Mouse (Mus musculus) neural tube, embryonic 13.5 days (tissue): ENCODE data around the gene Odf3. TPM values are rescaled to one million over a fixed set of nuclear protein-coding genes. Genes with fewer than 3 reads are reported as not detected.
"Not testable (repeated sequence)": the region's sequence is repeated elsewhere in the genome, so short reads cannot be mapped to it uniquely, and the experiment has no call there.

ENCODE experiments used
- ATAC-seq: fragments of 200-750 bp; cut with Nextera tagmentation; 2 replicates; pipeline ENCODE4 v1.8.0; 2017; ENCODE audit warnings: low read depth, mild to moderate bottlenecking, moderate TSS enrichment, moderate library complexity
- H3K27ac ChIP-seq: fragments of 300-500 bp; sonication (generic); replicated peaks from 2 replicates; pipeline ENCODE4 v1.5.1; 2015; ENCODE audit warnings: moderate library complexity, mild to moderate bottlenecking, inconsistent platforms
- H3K27me3 ChIP-seq: fragments of 300-500 bp; sonication (generic); 2 replicates; pipeline ENCODE4 v1.6.1; 2015; ENCODE audit warnings: mild to moderate bottlenecking, inconsistent platforms
- H3K36me3 ChIP-seq: fragments of 300-500 bp; sonication (generic); 2 replicates; pipeline ENCODE4 v1.6.1; 2015; ENCODE audit warnings: mild to moderate bottlenecking, inconsistent platforms
- H3K4me1 ChIP-seq: fragments of 300-500 bp; sonication (generic); replicated peaks from 2 replicates; pipeline ENCODE4 v1.6.1; 2015; ENCODE audit warnings: inconsistent platforms
- H3K4me2 ChIP-seq: fragments of 300-500 bp; sonication (generic); 2 replicates; pipeline ENCODE4 v1.6.1; 2015; ENCODE audit warnings: inconsistent platforms, mild to moderate bottlenecking, moderate library complexity
- H3K4me3 ChIP-seq: fragments of 300-500 bp; sonication (generic); 2 replicates; pipeline ENCODE4 v1.5.1; 2015; ENCODE audit warnings: mild to moderate bottlenecking, inconsistent platforms
- H3K9ac ChIP-seq: fragments of 300-500 bp; sonication (generic); 2 replicates; pipeline ENCODE4 v1.6.1; 2015; ENCODE audit warnings: moderate library complexity, mild to moderate bottlenecking, inconsistent platforms
- H3K9me3 ChIP-seq: fragments of 300-500 bp; sonication (generic); 2 replicates; pipeline ENCODE4 v1.6.1; 2016; ENCODE audit warnings: inconsistent platforms
- WGBS: fragments of 180-500 bp; shearing (Covaris S2); methylation state at CpG from one replicate; pipeline ENCODE4 v1.1.7; 2015; 5-methylcytosine and 5-hydroxymethylcytosine counted together
- polyA plus RNA-seq: library from polyadenylated mRNA; unstranded; fragments of >200 nt; fragmentation: Nextera tagmentation; extraction: Ambion mirVana; gene quantifications from 2 replicates; pipeline ENCODE4 v1.2.1, GENCODE M21; 2015

Gene Odf3
- polyA plus RNA-seq, 1 experiment from 2014 or later: not detected

- Histone ChIP-seq H3K4me3 (no peak overlapping the region), H3K36me3 (peaks cover 74% of the 10 kb centered on the region), H3K27me3 (no peaks in the 10 kb centered on the region), H3K4me1 (peaks cover 8% of the 10 kb centered on the region), H3K9ac (no peak overlapping the region), H3K27ac (no peak overlapping the region), H3K4me2 (no peak overlapping the region), H3K9me3 (no peaks in the 10 kb centered on the region)
- WGBS: 91% methylated on average over 12 of the region's 12 CpGs
- no peak for ATAC-seq
These were observed 17.2 kb downstream of the Odf3 start for GRCm38 (mm10) chr7:140864761-140865160.

DNA sequence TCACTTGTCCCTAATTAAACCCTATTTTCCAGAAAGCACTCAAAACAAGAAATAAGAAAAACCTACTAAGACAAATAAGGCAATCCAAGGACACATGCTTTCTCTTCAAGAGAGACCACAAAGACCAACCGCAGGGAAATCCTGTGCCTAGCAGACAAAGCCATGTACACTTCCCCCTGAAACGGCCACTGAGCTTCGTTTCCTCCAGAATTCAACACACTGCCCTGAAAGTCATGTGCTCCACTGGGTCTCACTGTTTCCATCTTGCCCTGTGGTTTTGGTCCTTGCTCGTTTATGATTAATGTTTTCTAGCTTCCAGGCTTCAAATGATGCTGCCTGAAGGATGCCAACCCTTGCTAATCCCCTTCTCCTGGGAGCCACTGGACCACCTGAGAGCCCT lies 26.6 kb downstream of the Odf3 start:
- Histone ChIP-seq H3K27ac (no peak overlapping the region), H3K4me2 (no peak overlapping the region), H3K36me3 (peaks cover 51% of the 10 kb centered on the region), H3K9ac (no peak overlapping the region), H3K4me3 (no peak overlapping the region), H3K27me3 (no peaks in the 10 kb centered on the region), H3K9me3 (no peaks in the 10 kb centered on the region), H3K4me1 (no peaks in the 10 kb centered on the region)
- no peak for ATAC-seq
- 91% methylated on average over 4 of the region's 4 CpGs for WGBS

- H3K27ac ChIP-seq: no peak overlapping the region
- H3K4me3 ChIP-seq: no peak overlapping the region
- WGBS: 87% methylated on average over 6 of the region's 6 CpGs
- no peaks in the 10 kb centered on the region for H3K27me3 ChIP-seq
- H3K4me1 ChIP-seq: peaks cover 10% of the 10 kb centered on the region
- H3K9ac ChIP-seq: no peak overlapping the region
- ATAC-seq: no peak
- peaks cover 38% of the 10 kb centered on the region for H3K36me3 ChIP-seq
- H3K9me3 ChIP-seq: no peaks in the 10 kb centered on the region
- H3K4me2 ChIP-seq: no peak overlapping the region
These were observed 29.8 kb downstream of the Odf3 start for GRCm38 (mm10) chr7:140877364-140877763.

DNA sequence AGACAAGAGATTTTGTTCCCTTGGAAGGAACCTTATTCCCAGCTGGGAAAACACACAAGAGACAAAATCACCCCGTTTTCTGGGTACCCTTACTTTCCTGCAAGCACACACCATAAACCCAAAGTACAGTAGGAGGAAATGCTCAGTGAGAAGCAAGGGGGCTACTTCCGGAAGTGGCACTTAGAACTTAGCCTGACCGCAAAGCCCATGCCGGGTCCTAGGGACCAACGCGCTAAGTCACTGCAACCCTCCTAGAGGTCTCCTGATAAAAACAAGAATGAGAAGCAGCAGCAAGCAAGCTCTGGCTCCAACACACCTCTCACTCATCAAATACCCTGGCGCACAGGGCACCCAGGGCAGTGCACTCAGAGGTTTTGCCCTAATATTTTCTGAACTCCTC lies 31.8 kb downstream of the Odf3 start:
- peaks cover 37% of the 10 kb centered on the region for H3K36me3 ChIP-seq
- no peak for ATAC-seq
- WGBS: 94% methylated on average over 7 of the region's 7 CpGs
- peaks cover 26% of the 10 kb centered on the region for H3K4me1 ChIP-seq
- H3K4me3 ChIP-seq: no peak overlapping the region
- no peak overlapping the region for H3K27ac ChIP-seq
- no peak overlapping the region for H3K4me2 ChIP-seq
- H3K9me3 ChIP-seq: no peaks in the 10 kb centered on the region
- no peaks in the 10 kb centered on the region for H3K27me3 ChIP-seq
- H3K9ac ChIP-seq: no peak overlapping the region

GRCm38 (mm10) chr7:140880419-140880818 lies 32.8 kb downstream of the Odf3 start:
- Histone ChIP-seq H3K27ac (no peak overlapping the region), H3K27me3 (no peaks in the 10 kb centered on the region), H3K4me1 (peaks cover 26% of the 10 kb centered on the region), H3K4me3 (0 out of 2 replicates have a peak overlapping the region, but pooled peaks have one; percentile 91), H3K36me3 (peaks cover 35% of the 10 kb centered on the region), H3K4me2 (peak overlapping the region; percentile 69; the same call in 1 of the 2 replicates), H3K9me3 (no peaks in the 10 kb centered on the region), H3K9ac (peak overlapping the region; percentile 18; the same call in 1 of the 2 replicates)
- 90% methylated on average over 3 of the region's 3 CpGs for WGBS
- no peak for ATAC-seq

DNA sequence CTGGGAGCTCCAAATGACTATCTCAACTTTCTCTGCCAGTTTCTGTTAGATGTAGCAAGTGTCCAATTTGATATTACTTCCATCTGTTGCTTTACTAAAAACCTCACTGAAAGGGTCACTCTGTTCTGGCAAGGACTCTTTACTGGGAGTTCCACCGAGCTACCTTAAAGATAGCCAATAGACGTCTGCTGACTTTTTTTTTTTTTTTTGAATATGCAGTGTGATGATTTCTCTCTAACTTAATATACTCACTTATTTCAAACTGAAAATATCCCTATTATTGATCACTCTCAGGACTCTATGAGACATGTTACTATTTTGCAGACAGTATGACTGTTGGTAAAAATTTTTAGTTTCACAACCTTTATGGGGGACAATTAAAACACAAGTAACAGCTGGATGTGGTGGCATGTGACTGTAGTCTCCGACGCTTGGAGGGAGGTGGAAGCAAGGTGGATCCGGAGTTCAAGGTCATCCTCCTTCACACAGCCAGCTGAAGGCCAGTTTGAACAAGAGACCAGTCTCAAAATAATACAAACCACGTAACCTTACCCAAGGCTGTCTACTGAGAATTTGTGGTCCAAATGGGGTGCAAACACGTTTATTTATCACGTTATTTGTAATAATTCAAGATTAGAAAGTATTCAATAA lies 33.4 kb downstream of the Odf3 start:
- Histone ChIP-seq H3K27ac (peak overlapping the region; percentile 86), H3K4me1 (peaks cover 26% of the 10 kb centered on the region), H3K27me3 (no peaks in the 10 kb centered on the region), H3K36me3 (peaks cover 35% of the 10 kb centered on the region), H3K9ac (peak overlapping the region; percentile 93), H3K9me3 (no peaks in the 10 kb centered on the region), H3K4me3 (peak overlapping the region; percentile 91), H3K4me2 (peak overlapping the region; percentile 69)
- 26% methylated on average over 8 of the region's 8 CpGs for WGBS
- no peak for ATAC-seq

GRCm38 (mm10) chr7:140881696-140882468 lies 34.3 kb downstream of the Odf3 start, which contains the start of the genes Psmd13 and Sirt3:
Psmd13 (plus strand) TSS chr7:140881968.
Sirt3 (minus strand) TSS chr7:140882309.
- Histone ChIP-seq H3K36me3 (peaks cover 35% of the 10 kb centered on the region), H3K9me3 (no peaks in the 10 kb centered on the region), H3K4me3 (peak within 1 kb of the TSS; percentile 91), H3K27ac (peak within 1 kb of the TSS; percentile 86), H3K9ac (peak within 1 kb of the TSS; percentile 93), H3K4me2 (peak within 1 kb of the TSS; percentile 69), H3K27me3 (no peaks in the 10 kb centered on the region), H3K4me1 (peaks cover 26% of the 10 kb centered on the region)
- under 1% methylated on average over 59 of the region's 59 CpGs for WGBS
- peak; percentile 98 for ATAC-seq

GRCm38 (mm10) chr7:140882469-140882803 lies 34.8 kb downstream of the Odf3 start:
- Histone ChIP-seq H3K27me3 (no peaks in the 10 kb centered on the region), H3K9ac (peak overlapping the region; percentile 93), H3K27ac (peak overlapping the region; percentile 86), H3K4me2 (peak overlapping the region; percentile 69), H3K9me3 (no peaks in the 10 kb centered on the region), H3K36me3 (peaks cover 35% of the 10 kb centered on the region), H3K4me1 (peaks cover 26% of the 10 kb centered on the region), H3K4me3 (peak overlapping the region; percentile 91)
- WGBS: under 1% methylated on average over 12 of the region's 12 CpGs
- ATAC-seq: peak; percentile 70

DNA sequence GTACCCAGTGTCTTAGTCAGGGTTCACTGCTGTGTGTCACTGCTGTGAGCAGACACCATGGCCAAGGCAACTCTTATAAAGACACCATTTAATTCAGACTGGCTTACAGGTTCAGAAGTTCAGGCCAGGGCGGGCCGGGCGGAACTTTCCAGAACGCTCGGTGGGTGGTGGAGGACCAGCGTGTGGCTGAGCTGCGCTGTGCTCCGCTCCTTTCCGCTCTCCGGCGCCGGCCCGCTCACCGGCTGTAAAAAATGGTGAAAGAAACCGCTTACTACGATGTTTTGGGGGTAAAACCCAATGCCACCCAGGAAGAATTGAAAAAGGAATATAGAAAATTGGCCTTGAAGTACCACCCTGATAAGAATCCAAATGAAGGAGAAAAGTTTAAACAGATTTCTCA lies 43.0 kb downstream of the Odf3 start:
- H3K4me1 ChIP-seq, H3K9ac ChIP-seq, H3K27me3 ChIP-seq, ATAC-seq, H3K4me2 ChIP-seq, H3K4me3 ChIP-seq, H3K27ac ChIP-seq, H3K9me3 ChIP-seq: not testable (repeated sequence)
- WGBS: 95% methylated on average over 16 of the region's 16 CpGs
- H3K36me3 ChIP-seq: peaks cover 82% of the 10 kb centered on the region

GRCm38 (mm10) chr7:140894031-140894430 lies 46.4 kb downstream of the Odf3 start:
- Histone ChIP-seq H3K36me3 (peaks cover 82% of the 10 kb centered on the region), H3K9me3 (no peaks in the 10 kb centered on the region), H3K4me2 (no peak overlapping the region), H3K4me3 (no peak overlapping the region), H3K4me1 (no peaks in the 10 kb centered on the region), H3K9ac (no peak overlapping the region), H3K27me3 (no peaks in the 10 kb centered on the region), H3K27ac (no peak overlapping the region)
- no peak for ATAC-seq
- 93% methylated on average over 7 of the region's 7 CpGs for WGBS

DNA sequence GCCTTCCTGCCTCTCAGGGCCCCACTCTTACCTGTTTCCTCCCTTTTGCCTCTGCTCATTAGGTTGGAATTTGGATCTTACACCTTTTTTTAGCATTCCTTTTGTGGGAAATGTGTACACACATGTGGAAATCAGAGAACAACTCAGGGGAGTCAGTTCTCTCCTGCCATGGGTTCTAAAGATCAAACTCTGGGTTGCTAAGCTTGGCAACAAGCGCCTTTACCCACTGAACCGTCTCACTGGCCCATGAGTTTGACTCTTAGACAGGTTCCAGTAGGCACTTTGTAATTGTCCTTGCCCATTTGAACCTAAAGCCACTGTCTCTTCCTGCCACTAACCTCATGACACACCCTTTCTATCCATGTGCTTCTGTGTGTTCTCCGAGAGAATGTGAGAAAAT lies 47.0 kb downstream of the Odf3 start:
- Histone ChIP-seq H3K27me3 (no peaks in the 10 kb centered on the region), H3K4me2 (no peak overlapping the region), H3K4me3 (no peak overlapping the region), H3K9me3 (no peaks in the 10 kb centered on the region), H3K9ac (no peak overlapping the region), H3K4me1 (no peaks in the 10 kb centered on the region), H3K36me3 (peaks cover 82% of the 10 kb centered on the region), H3K27ac (no peak overlapping the region)
- WGBS: 99% methylated on average over 3 of the region's 3 CpGs
- ATAC-seq: no peak

DNA sequence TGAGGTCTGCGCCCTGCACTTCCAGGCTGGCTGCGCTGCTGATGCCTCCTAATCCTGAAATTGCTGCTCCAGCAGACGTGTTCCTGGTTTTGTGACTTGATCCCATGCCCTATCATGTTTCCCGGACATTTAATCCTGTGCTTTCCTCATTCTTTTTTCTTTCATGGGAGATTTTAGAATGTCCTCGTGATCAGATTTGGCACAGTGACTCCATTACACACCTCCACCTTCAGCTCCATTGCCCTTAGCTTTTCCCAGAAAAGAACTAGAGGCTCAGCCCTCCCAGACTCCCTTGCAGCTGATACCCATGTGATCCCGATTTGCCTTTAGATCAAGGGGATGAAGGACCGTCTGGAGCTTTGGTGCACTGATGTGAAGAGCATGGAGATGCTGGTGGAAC lies 50.3 kb downstream of the Odf3 start:
- no peaks in the 10 kb centered on the region for H3K9me3 ChIP-seq
- no peak for ATAC-seq
- H3K4me3 ChIP-seq: no peak overlapping the region
- H3K4me2 ChIP-seq: no peak overlapping the region
- 92% methylated on average over 7 of the region's 7 CpGs for WGBS
- H3K27ac ChIP-seq: no peak overlapping the region
- 0 out of 2 replicates have a peak, but pooled peaks cover under 1% of the 10 kb centered on the region for H3K4me1 ChIP-seq
- H3K36me3 ChIP-seq: peaks cover 65% of the 10 kb centered on the region
- no peaks in the 10 kb centered on the region for H3K27me3 ChIP-seq
- no peak overlapping the region for H3K9ac ChIP-seq
